Comparison of ENCODE assay signal across 9 mouse cellular contexts in the genomic region with DNA sequence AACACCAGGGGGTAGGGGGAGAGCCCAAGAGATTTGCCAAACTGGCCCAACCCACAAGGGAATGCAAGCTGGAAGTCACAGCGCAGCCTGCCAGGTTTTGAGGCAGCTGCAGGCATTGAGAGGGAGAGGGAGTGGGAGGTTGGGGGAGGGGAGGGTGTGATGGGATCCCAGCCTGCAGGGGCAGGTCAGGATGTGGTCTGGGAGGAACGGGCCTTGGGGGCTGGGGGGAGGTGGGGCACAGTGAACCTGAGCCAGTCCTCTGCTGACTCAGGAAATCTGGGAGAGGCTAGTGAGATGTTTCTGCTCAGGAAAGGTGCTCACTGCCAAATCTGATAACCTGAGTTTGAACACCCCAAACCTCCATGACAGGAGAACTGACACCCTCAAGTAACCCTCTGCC. TPM values are rescaled to one million over a fixed set of nuclear protein-coding genes. Genes with fewer than 3 reads are reported as not detected.
DNase-seq lines count a peak whose midpoint lies in the region; ATAC-seq lines count a peak whose summit lies in the region.
"Had no signal": no experiment of that assay in that cellular context is flagged by ENCODE, and none has a peak within 500 bp of the region (broad histone marks: within the 10 kb centered on the region; RNA-seq: fewer than 3 reads in every experiment).

No protein-coding gene starts in this region.

- no peak overlapping the region for H3K27ac ChIP-seq in embryonic facial prominence, embryonic 15.5 days (replicated peaks)
- H3K27ac ChIP-seq: limb, embryonic 13.5 days had no signal

- peaks cover 10% of the 10 kb centered on the region for H3K4me1 ChIP-seq in embryonic facial prominence, embryonic 15.5 days

- no peak overlapping the region for H3K4me3 ChIP-seq in embryonic facial prominence, embryonic 15.5 days (replicated peaks)
- H3K4me3 ChIP-seq: limb, embryonic 13.5 days had no signal

- peaks cover 23% of the 10 kb centered on the region for H3K36me3 ChIP-seq in embryonic facial prominence, embryonic 15.5 days

- H3K9ac ChIP-seq in embryonic facial prominence, embryonic 15.5 days, result no peak overlapping the region
- H3K9ac ChIP-seq: limb, embryonic 13.5 days had no signal

- H3K4me2 ChIP-seq in embryonic facial prominence, embryonic 15.5 days (replicated peaks), result no peak overlapping the region
- H3K4me2 ChIP-seq: limb, embryonic 13.5 days had no signal

- intact Hi-C loops in left cerebral cortex, postnatal 4 days (cut with DNase I), result no loop called here

- ATAC-seq in embryonic facial prominence, embryonic 15.5 days (ENCODE audit: insufficient number of reproducible peaks, low FRiP score, low TSS enrichment, low read depth), result peak; percentile 73; the same call in 1 of the 2 replicates
- ATAC-seq in inflammation-experienced regulatory T-cells, adult 6 months, result no peak

- 5% methylated on average over 2 of the region's 2 CpGs for WGBS in embryonic facial prominence, embryonic 15.5 days

- peak; percentile 24 for DNase-seq in adrenal gland, adult 2 months
- no peak for DNase-seq in adrenal gland, postnatal 4 days (ENCODE audit: low spot score in 2 of 2)
- DNase-seq in left cerebral cortex, postnatal 4 days, result peak; percentile 53
- DNase-seq in left cerebral cortex, adult 18-20 months (ENCODE audit: low spot score in 2 of 2), result no peak
- DNase-seq in lung, postnatal 14 days, result peak; percentile 62
- DNase-seq in spleen, postnatal 4 days (ENCODE audit: low spot score in 2 of 2), result no peak

- H3K9me3 ChIP-seq in embryonic facial prominence, embryonic 15.5 days (replicated peaks), result no peaks in the 10 kb centered on the region
- H3K9me3 ChIP-seq: limb, embryonic 13.5 days had no signal

- H3K27me3 ChIP-seq in embryonic facial prominence, embryonic 15.5 days, result no peaks in the 10 kb centered on the region
- H3K27me3 ChIP-seq: limb, embryonic 13.5 days had no signal

RNA-seq across cellular contexts. Expression of a gene that starts 10.9 kb away (rescaled TPM):
- total RNA-seq in adrenal gland, adult 2 months (2021), result 10 to 100 TPM; 38.0 to 66.4 TPM
- 66.1 and 78.8 TPM in 2 replicates for polyA plus RNA-seq in adrenal gland, adult 2 months (2012; rRNA removed)
- 10 to 100 TPM; 60.5 to 70.3 TPM for total RNA-seq in adrenal gland, postnatal 4 days (2021)
- total RNA-seq in left cerebral cortex, postnatal 4 days (2021), result 100 to 1,000 TPM; 113 to 119 TPM
- 100 to 1,000 TPM; 119 to 120 TPM for total RNA-seq in left cerebral cortex, adult 18-20 months (2021)
- 20.7 and 21.7 TPM in 2 replicates for polyA plus RNA-seq in embryonic facial prominence, embryonic 15.5 days (2015; fragmentation: Nextera tagmentation; extraction: Ambion mirVana)
- polyA plus RNA-seq in inflammation-experienced regulatory T-cells, adult 6 months (2017; shearing (Covaris generic)), result 10 to 100 TPM; 24.1 to 26.3 (median 25.9) TPM

Comparison
In these comparisons a context has a peak if more than half of its experiments do, and no peak if none do; other contexts are left out.
1. DNase-seq: peak in adrenal gland, adult 2 months (single experiment), left cerebral cortex, postnatal 4 days (single experiment) and lung, postnatal 14 days (single experiment); none in adrenal gland, postnatal 4 days (0 of 2), left cerebral cortex, adult 18-20 months (0 of 2) and spleen, postnatal 4 days (0 of 2).